26 mouse cellular contexts compared by ENCODE assay signal in the genomic region with DNA sequence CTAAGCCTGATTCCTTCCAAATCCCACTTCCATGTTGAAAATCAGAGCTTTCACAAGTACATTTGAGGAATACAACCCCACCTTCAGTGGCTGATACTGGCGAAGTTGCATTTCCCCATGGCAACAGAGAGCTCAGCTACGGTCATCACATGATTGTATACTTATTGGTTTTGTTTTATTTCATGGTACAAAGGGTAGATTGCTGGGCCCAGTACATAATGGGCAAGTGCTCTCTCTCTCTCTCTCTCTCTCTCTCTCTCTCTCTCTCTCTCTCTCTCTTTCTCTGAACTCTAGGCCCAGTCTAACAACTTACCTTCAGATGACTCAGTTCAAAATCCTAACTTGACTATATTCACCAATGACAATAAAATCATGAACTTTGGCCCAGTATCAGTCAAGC. TPM values are rescaled to one million over a fixed set of nuclear protein-coding genes. Genes with fewer than 3 reads are reported as not detected.
"Had no signal": no experiment of that assay in that cellular context is flagged by ENCODE, and none has a peak within 500 bp of the region (broad histone marks: within the 10 kb centered on the region; RNA-seq: fewer than 3 reads in every experiment).

No protein-coding gene starts in this region.

- DNase-seq: gastrocnemius, adult 2 months; gastrocnemius, postnatal 10 days; gastrocnemius, postnatal 25 days; heart, adult 18-20 months; heart, postnatal 14 days; heart, postnatal 36 days; kidney, adult 18-20 months; kidney, adult 8-10 months; kidney, postnatal 10 days; kidney, postnatal 25 days; kidney, postnatal 4 days; layer of hippocampus, adult 9-11 months; layer of hippocampus, postnatal 36 days; left cerebral cortex, postnatal 4 days; liver had no signal

- H3K4me1 ChIP-seq: hindbrain, embryonic 13.5 days; hindbrain, embryonic 15.5 days; liver, embryonic 12.5 days had no signal

- H3K4me3 ChIP-seq: gastrocnemius, adult 2 months; heart, embryonic 13.5 days; heart, embryonic 15.5 days; hindbrain, embryonic 13.5 days; hindbrain, embryonic 15.5 days; limb, embryonic 12.5 days; liver, embryonic 12.5 days had no signal

- ATAC-seq: hindbrain, postnatal 0 days; liver, embryonic 12.5 days had no signal

- H3K36me3 ChIP-seq: heart, embryonic 13.5 days; heart, embryonic 15.5 days; hindbrain, embryonic 13.5 days; hindbrain, embryonic 15.5 days; limb, embryonic 12.5 days; liver, embryonic 12.5 days had no signal

- H3K9me3 ChIP-seq: heart, embryonic 13.5 days; heart, embryonic 15.5 days; hindbrain, embryonic 13.5 days; hindbrain, embryonic 15.5 days; limb, embryonic 12.5 days; liver, embryonic 12.5 days had no signal

- H3K27me3 ChIP-seq: heart, embryonic 13.5 days; heart, embryonic 15.5 days; hindbrain, embryonic 15.5 days; limb, embryonic 12.5 days; liver, embryonic 12.5 days had no signal

- H3K4me2 ChIP-seq: heart, embryonic 11.5 days; heart, embryonic 13.5 days; heart, embryonic 15.5 days; hindbrain, embryonic 13.5 days; hindbrain, embryonic 15.5 days; limb, embryonic 12.5 days; liver, embryonic 12.5 days had no signal

- H3K27ac ChIP-seq: gastrocnemius, adult 2 months; heart, embryonic 13.5 days; heart, embryonic 15.5 days; hindbrain, embryonic 13.5 days; hindbrain, embryonic 15.5 days; hindbrain, postnatal 0 days; liver, embryonic 12.5 days; liver, embryonic 14.5 days had no signal

- H3K9ac ChIP-seq: heart, embryonic 13.5 days; heart, embryonic 15.5 days; hindbrain, embryonic 13.5 days; hindbrain, embryonic 15.5 days; limb, embryonic 12.5 days; liver, embryonic 12.5 days; liver, embryonic 14.5 days had no signal

RNA-seq across cellular contexts. Expression of a gene that starts 52.5 kb away (rescaled TPM):
- polyA plus RNA-seq: heart, embryonic 13.5 days; hindbrain, embryonic 13.5 days; intestine, embryonic 14.5 days; liver, embryonic 12.5 days; liver, embryonic 14.5 days; liver, embryonic 16.5 days had no signal
